Mouse (Mus musculus) lung, adult 2 months (tissue): ENCODE measurements around the gene N4bp1.

ENCODE experiments used
- CTCF ChIP-seq: fragments of 200-500 bp; IDR thresholded peaks from 2 replicates; pipeline ENCODE4 v1.5.1; 2011; ENCODE audit warnings: mild to moderate bottlenecking, low read length, control low read depth; ENCODE audit not compliant: insufficient read depth
- POLR2A ChIP-seq: fragments of 200-500 bp; IDR thresholded peaks from 2 replicates; pipeline ENCODE4 v1.6.1; 2011; ENCODE audit warnings: low read depth, mild to moderate bottlenecking, control low read depth, low read length, borderline replicate concordance; ENCODE audit errors: extremely low read depth

GRCm38 (mm10) chr8:86781094-86781493 is 104.0 kb downstream of the N4bp1 start:
- TF ChIP-seq POLR2A (no peak), CTCF (no peak)
